Mouse (Mus musculus) central nervous system, embryonic 11.5 days (tissue): ENCODE data around the gene Tm4sf1. TPM values are rescaled to one million over a fixed set of nuclear protein-coding genes. Genes with fewer than 3 reads are reported as not detected.

ENCODE experiments used
- polyA plus RNA-seq: library from polyadenylated mRNA; depleted of rRNA; stranded (reverse); fragments of >200 nt; gene quantifications from 2 replicates; pipeline ENCODE4 v1.2.3, GENCODE M21; 2012; rRNA removed

The Tm4sf1 gene
- polyA plus RNA-seq = 20.6 and 22.6 TPM in 2 replicates

DNA sequence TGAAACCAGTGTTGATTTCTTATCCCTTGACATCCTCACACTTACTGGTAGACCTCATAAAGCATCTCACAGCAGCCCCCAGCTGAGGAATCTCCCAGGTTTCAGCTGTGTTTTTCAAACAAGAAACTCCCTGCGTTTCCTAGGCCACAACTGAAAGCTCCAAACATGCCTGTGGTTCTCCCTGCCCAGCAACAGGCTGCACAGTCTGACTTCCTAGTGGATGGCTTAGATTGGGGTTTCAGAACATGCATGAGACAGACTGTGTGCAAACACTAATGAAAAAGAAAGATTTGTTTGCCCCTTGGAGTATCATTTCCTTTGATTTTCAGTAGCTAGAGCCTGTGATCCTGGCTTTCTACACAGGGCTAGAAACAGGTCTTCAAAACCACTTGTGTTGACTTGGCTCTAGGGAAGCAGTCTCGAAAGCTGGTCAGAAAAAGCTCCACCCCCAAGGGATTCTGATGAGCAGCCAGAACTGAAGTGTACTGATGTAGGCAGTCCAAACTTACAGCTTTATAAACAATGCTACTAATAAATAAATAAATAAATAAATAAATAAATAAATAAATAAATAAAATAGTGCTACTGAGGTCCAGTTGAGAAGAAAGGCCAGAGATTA, at the start of gene Tm4sf1:
Gene Tm4sf1, minus strand, starts transcription at position 68 of the 619 bp plus-strand sequence.

Other genes starting within 250 kb of the Tm4sf1 start
- 0.48 and 1.2 TPM in 2 replicates for gene Tm4sf4, start 123.3 kb upstream of the Tm4sf1 start, polyA plus RNA-seq